Mouse (Mus musculus) thymus, adult 2 months (tissue): Measurements from ENCODE around the gene Inpp5f.

Experiments used
- CTCF ChIP-seq: fragments of 200-500 bp; IDR thresholded peaks from 2 replicates; pipeline ENCODE4 v1.5.1; 2012; ENCODE audit warnings: mild to moderate bottlenecking, control low read depth, low read length, moderate library complexity, borderline replicate concordance; ENCODE audit not compliant: control insufficient read depth, poor library complexity, insufficient read depth; ENCODE audit errors: extremely low read depth
- POLR2A ChIP-seq: fragments of 200-500 bp; IDR thresholded peaks from 2 replicates; pipeline ENCODE4 v1.6.1; 2012; ENCODE audit warnings: mild to moderate bottlenecking, low read length, control low read depth, moderate library complexity; ENCODE audit not compliant: control insufficient read depth, poor library complexity, insufficient read depth; ENCODE audit errors: extremely low read depth

GRCm38 (mm10) chr7:128592118-128592935 is 18.8 kb upstream of the Inpp5f start:
- no peak for TF ChIP-seq CTCF
- no peak for TF ChIP-seq POLR2A
